Mouse (Mus musculus): Measurements from ENCODE around the gene Epb41l5.

Gene Epb41l5

DNA sequence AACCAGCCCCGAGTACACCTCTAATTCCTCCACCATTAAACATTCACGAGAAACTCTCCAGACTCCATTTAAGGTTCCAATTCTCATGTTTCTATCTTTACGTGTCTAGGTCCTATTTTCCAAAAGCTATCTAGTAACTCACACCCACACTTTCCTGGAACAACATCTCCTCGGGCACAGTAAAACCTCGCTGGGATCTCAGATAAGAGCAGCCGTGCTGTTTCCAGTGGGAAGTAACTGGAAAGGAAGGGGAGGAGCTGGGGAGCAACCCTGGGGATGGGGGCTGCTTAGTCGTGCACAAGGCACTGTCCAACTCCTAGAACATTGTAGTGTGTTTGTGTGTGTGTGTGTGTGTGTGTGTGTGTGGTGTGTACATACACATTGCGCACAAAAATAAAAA, 146.9 kb downstream of the Epb41l5 start:
- DNase-seq (ENCODE audit: low read depth, low spot score), result no peak

DNA sequence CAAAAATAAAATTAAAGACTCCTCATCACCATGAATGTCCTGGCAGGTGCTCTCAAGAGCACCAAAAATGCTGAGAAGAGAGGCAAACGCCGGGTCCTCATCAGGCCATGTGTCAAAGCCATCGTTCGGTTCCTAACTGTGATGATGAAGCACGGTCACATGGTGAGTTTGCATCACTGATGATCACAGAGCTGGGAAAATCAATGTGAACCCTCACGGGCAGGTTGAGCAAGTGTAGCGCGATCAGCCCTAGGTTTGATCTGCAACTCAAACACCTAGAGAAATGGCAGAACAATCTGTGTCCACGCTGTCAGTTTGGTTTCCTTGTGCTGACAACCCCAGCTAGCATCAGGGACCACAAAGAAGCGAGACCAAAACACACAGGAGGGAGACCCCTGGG, 149.3 kb downstream of the Epb41l5 start:
- no peak for DNase-seq (ENCODE audit: low read depth, low spot score)

DNA sequence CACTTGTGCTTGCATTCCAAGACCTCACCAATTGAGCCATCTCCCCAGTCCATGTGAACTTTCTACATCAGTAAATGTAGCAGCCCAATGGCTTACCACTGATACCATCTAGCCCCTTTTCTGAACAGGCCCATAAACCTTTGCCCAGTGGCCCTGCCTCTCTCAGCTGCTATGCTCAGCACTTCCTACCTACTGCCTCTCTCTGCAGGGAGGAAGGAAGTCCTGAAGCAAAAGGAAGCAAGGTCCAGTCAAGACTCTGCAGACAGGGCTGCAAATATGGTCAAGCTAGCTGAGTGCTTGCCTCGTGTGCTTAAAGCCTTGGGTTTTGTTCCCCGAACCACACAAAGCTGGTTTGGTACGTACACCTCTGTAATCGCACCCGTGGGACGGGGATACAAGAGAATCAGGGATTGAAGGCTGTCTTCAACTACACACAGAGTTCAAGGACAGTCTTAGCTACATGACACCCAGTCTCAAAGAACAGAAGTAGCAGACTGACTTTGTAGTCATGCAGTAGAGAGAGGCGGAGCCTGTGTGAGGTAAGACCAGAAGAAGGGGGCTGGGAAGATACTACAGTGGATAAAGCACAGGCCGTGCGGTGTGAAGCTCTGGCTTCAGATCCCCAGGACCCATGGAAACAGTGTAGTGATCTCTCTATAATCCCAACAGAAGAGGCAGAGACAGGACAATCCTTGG, 150.1 kb downstream of the Epb41l5 start:
- DNase-seq (ENCODE audit: low read depth, low spot score), result no peak

DNA sequence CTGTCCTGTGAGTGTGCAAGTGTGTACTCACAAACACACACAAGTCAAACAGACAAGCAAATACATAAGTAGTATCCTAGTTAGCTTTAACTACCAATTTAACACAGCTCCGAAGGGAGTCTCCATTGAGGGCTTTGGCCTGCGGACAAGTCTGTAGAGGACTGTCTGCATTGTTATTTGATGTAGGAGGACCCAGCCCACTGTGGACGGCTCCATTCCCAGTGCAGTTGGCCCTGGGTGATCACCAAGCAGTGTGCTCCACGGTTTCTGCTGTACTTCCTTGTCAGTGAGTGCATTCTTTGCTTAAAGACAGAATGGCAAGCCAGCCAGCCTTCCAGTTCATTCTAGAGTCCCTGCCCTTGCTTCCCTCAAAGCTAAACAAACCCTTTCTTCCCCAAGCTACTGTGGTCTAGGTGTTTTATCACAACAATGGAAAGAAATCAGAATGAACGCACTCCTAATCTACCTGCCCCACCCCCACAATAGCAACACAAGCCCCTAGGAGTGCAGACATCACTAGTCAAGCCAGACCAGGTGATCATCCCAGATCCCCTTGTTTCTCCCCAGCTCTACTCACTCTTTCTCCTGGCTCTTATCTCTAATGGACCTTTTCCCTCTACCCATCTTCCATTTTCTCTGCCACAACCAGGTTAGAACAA, 151.3 kb downstream of the Epb41l5 start:
- DNase-seq (ENCODE audit: low read depth, low spot score), result no peak

DNA sequence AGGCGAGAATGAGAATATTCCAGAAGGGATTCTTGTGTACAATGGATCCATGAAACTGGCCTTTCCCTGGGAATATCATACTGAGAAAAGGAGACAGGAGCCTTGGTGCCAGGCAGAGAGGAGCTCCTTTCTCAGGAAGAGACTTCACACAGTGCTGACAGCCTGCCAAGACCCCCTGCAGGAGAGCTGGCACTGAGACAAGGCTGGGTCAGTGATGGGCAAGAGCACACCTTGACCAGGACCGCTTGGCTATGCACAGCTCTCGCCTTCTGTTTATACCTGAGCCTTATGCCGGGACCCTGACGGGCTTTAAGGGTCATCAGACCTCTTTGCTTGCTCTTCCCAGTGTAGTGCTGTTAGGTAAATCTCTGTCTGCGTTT, 153.4 kb downstream of the Epb41l5 start:
- no peak for DNase-seq (ENCODE audit: low read depth, low spot score)

Data from c-Kit-negative CD71-positive TER-119-positive erythroid progenitor cells, embryonic 14.5 days (primary cell).